Mouse (Mus musculus): ENCODE results near the gene Svopl. TPM values are rescaled to one million over a fixed set of nuclear protein-coding genes. Genes with fewer than 3 reads are reported as not detected.
A peak's percentile ranks its signal among the peaks of the same experiment; 100 is the strongest.

Gene Svopl
- 0.08 and 0.15 TPM in 2 replicates for polyA plus RNA-seq (2015; fragmentation: Nextera tagmentation; extraction: Ambion mirVana)

DNA sequence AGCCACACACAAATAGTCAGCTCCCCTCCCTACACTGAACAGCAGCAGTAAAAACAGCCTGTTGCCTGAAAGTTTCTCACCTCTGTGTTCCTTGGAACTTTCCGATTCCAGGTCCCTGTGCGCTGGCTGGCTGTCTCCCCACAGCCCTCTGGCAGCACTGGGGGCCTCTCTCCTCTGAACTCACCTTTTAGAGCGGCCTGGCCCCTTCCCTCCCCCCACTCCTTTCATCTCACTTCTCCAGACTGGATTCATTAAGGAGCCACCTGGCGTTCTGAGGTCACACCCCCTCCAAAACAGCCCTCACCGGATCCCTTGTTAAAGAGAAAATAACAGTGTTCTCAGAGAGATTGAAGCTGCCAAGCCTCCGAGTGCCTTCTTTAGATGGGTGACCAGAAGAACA lies at the start of gene Svopl:
Svopl (minus strand) TSS at position 159 of the 400 bp plus-strand sequence.
- 59% methylated on average over 6 of the region's 6 CpGs for WGBS (ENCODE audit: insufficient replicate concordance)
- TF ChIP-seq CTCF (IDR thresholded peaks at IDR 0.05; ENCODE audit: low read depth): no peak
- no peak for TF ChIP-seq EP300 (IDR thresholded peaks at IDR 0.05; ENCODE audit: low read depth)
- no peak within 1 kb of the TSS for H3K4me3 ChIP-seq (ENCODE audit: low read depth, low read length)
- no peak within 1 kb of the TSS for H3K27ac ChIP-seq (ENCODE audit: low read depth)
- H3K9ac ChIP-seq (replicated peaks): no peak within 1 kb of the TSS
- no peaks in the 10 kb centered on the region for H3K36me3 ChIP-seq (replicated peaks; ENCODE audit: insufficient read depth, low read length)
- no peak for DNase-seq
- no peaks in the 10 kb centered on the region for H3K9me3 ChIP-seq (ENCODE audit: low read length)
- no peaks in the 10 kb centered on the region for H3K27me3 ChIP-seq (ENCODE audit: insufficient read depth, low read length)
- no peak within 1 kb of the TSS for H3K4me2 ChIP-seq (ENCODE audit: low read depth, low read length)
- no peak for ATAC-seq
- H3K4me1 ChIP-seq (ENCODE audit: insufficient read depth): no peaks in the 10 kb centered on the region

- Histone ChIP-seq H3K27me3 (ENCODE audit: insufficient read depth, low read length) (no peaks in the 10 kb centered on the region), H3K4me1 (ENCODE audit: insufficient read depth) (no peaks in the 10 kb centered on the region), H3K9ac (replicated peaks) (no peak overlapping the region), H3K4me2 (ENCODE audit: low read depth, low read length) (no peak overlapping the region), H3K9me3 (ENCODE audit: low read length) (peaks cover 3% of the 10 kb centered on the region; the same call in 1 of the 2 replicates), H3K36me3 (replicated peaks; ENCODE audit: insufficient read depth, low read length) (no peaks in the 10 kb centered on the region), H3K4me3 (ENCODE audit: low read depth, low read length) (no peak overlapping the region), H3K27ac (ENCODE audit: low read depth) (no peak overlapping the region)
- WGBS (ENCODE audit: insufficient replicate concordance): 80% methylated on average over 10 of the region's 10 CpGs
- DNase-seq (no peak), ATAC-seq (no peak)
- TF ChIP-seq EP300 (IDR thresholded peaks at IDR 0.05; ENCODE audit: low read depth) (no peak), CTCF (IDR thresholded peaks at IDR 0.05; ENCODE audit: low read depth) (no peak)
These were observed 47.9 kb upstream of the Svopl start for GRCm38 (mm10) chr6:38094701-38095100.

DNA sequence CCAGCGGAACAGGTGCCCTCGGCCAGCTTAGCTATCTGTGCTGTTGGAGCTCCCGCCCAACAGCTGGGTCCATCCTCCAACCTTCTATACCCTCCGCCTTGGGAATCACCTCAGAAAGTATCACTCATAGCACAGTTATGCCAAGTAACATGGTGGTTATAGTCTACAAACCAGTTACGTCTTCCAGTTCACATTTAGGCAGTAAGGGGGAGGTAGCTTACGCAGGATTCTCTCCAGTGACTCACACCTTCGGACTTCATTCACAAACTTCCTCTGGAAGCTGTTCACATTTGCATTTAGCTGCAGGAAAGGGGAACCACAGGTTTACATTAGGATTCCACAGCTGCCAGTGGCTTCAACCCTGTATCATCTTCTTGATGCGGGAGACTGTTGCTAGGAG lies 45.7 kb upstream of the Svopl start:
- peaks cover 3% of the 10 kb centered on the region; the same call in 1 of the 2 replicates for H3K9me3 ChIP-seq (ENCODE audit: low read length)
- no peak for TF ChIP-seq EP300 (IDR thresholded peaks at IDR 0.05; ENCODE audit: low read depth)
- TF ChIP-seq CTCF (IDR thresholded peaks at IDR 0.05; ENCODE audit: low read depth): no peak
- ATAC-seq (no peak), DNase-seq (no peak)
- H3K4me2 ChIP-seq (ENCODE audit: low read depth, low read length): no peak overlapping the region
- no peaks in the 10 kb centered on the region for H3K27me3 ChIP-seq (ENCODE audit: insufficient read depth, low read length)
- no peak overlapping the region for H3K27ac ChIP-seq (ENCODE audit: low read depth)
- no peaks in the 10 kb centered on the region for H3K4me1 ChIP-seq (ENCODE audit: insufficient read depth)
- no peak overlapping the region for H3K4me3 ChIP-seq (ENCODE audit: low read depth, low read length)
- no peaks in the 10 kb centered on the region for H3K36me3 ChIP-seq (replicated peaks; ENCODE audit: insufficient read depth, low read length)
- no peak overlapping the region for H3K9ac ChIP-seq (replicated peaks)
- WGBS (ENCODE audit: insufficient replicate concordance): 84% methylated on average over 8 of the region's 8 CpGs

- Histone ChIP-seq H3K27ac (ENCODE audit: low read depth) (no peak overlapping the region), H3K9ac (replicated peaks) (no peak overlapping the region), H3K4me1 (ENCODE audit: insufficient read depth) (no peaks in the 10 kb centered on the region), H3K4me3 (ENCODE audit: low read depth, low read length) (no peak overlapping the region), H3K4me2 (ENCODE audit: low read depth, low read length) (no peak overlapping the region), H3K36me3 (replicated peaks; ENCODE audit: insufficient read depth, low read length) (no peaks in the 10 kb centered on the region), H3K27me3 (ENCODE audit: insufficient read depth, low read length) (no peaks in the 10 kb centered on the region), H3K9me3 (ENCODE audit: low read length) (peaks cover 3% of the 10 kb centered on the region; the same call in 1 of the 2 replicates)
- no peak for TF ChIP-seq CTCF (IDR thresholded peaks at IDR 0.05; ENCODE audit: low read depth)
- no peak for TF ChIP-seq EP300 (IDR thresholded peaks at IDR 0.05; ENCODE audit: low read depth)
- ATAC-seq (no peak), DNase-seq (no peak)
- 72% methylated on average over 9 of the region's 9 CpGs for WGBS (ENCODE audit: insufficient replicate concordance)
These were observed 40.6 kb upstream of the Svopl start for GRCm38 (mm10) chr6:38087242-38088026.

GRCm38 (mm10) chr6:38083204-38083603 lies 36.4 kb upstream of the Svopl start:
- TF ChIP-seq CTCF (IDR thresholded peaks at IDR 0.05; ENCODE audit: low read depth) (no peak), EP300 (IDR thresholded peaks at IDR 0.05; ENCODE audit: low read depth) (no peak)
- Histone ChIP-seq H3K9ac (replicated peaks) (no peak overlapping the region), H3K4me2 (ENCODE audit: low read depth, low read length) (no peak overlapping the region), H3K27me3 (ENCODE audit: insufficient read depth, low read length) (no peaks in the 10 kb centered on the region), H3K36me3 (replicated peaks; ENCODE audit: insufficient read depth, low read length) (no peaks in the 10 kb centered on the region), H3K4me3 (ENCODE audit: low read depth, low read length) (no peak overlapping the region), H3K27ac (ENCODE audit: low read depth) (no peak overlapping the region), H3K9me3 (ENCODE audit: low read length) (no peaks in the 10 kb centered on the region), H3K4me1 (ENCODE audit: insufficient read depth) (0 out of 2 replicates have a peak, but pooled peaks cover 2% of the 10 kb centered on the region)
- WGBS (ENCODE audit: insufficient replicate concordance): 61% methylated on average over 4 of the region's 4 CpGs
- DNase-seq: no peak
- no peak for ATAC-seq

- DNase-seq: no peak
- no peaks in the 10 kb centered on the region for H3K9me3 ChIP-seq (ENCODE audit: low read length)
- H3K9ac ChIP-seq (replicated peaks): no peak overlapping the region
- 64% methylated on average over 11 of the region's 11 CpGs for WGBS (ENCODE audit: insufficient replicate concordance)
- H3K4me1 ChIP-seq (ENCODE audit: insufficient read depth): 0 out of 2 replicates have a peak, but pooled peaks cover 2% of the 10 kb centered on the region
- H3K4me2 ChIP-seq (ENCODE audit: low read depth, low read length): no peak overlapping the region
- H3K27me3 ChIP-seq (ENCODE audit: insufficient read depth, low read length): no peaks in the 10 kb centered on the region
- TF ChIP-seq CTCF (IDR thresholded peaks at IDR 0.05; ENCODE audit: low read depth): no peak
- TF ChIP-seq EP300 (IDR thresholded peaks at IDR 0.05; ENCODE audit: low read depth): no peak
- H3K4me3 ChIP-seq (ENCODE audit: low read depth, low read length): no peak overlapping the region
- H3K27ac ChIP-seq (ENCODE audit: low read depth): no peak overlapping the region
- peak; percentile 29; the same call in 1 of the 2 replicates for ATAC-seq
- H3K36me3 ChIP-seq (replicated peaks; ENCODE audit: insufficient read depth, low read length): no peaks in the 10 kb centered on the region
These were observed 35.0 kb upstream of the Svopl start for GRCm38 (mm10) chr6:38081727-38082341.
